Mouse (Mus musculus) MEL (cell line): Measurements from ENCODE around the gene Ctdnep1. TPM values are rescaled to one million over a fixed set of nuclear protein-coding genes. Genes with fewer than 3 reads are reported as not detected.

Experiments used
- DNase-seq: peaks from one replicate; pipeline ENCODE4 v3.0.0; 2011; ENCODE audit warnings: low read depth, low spot score
- H3K27ac ChIP-seq: 2 replicates; pipeline ENCODE4 v1.5.1; 2012; ENCODE audit warnings: low read depth, mild to moderate bottlenecking, control low read depth, low read length, moderate library complexity; ENCODE audit not compliant: control insufficient read depth
- H3K27me3 ChIP-seq, 2 experiments: fragments of 150-350 bp in 1 of 2; sonication (generic) in 1 of 2; 2 replicates each; pipeline ENCODE4 v1.6.1; 2012; ENCODE audit warnings: low read length in 2 of 2, mild to moderate bottlenecking in 2 of 2, improper control_type of control experiment in 1 of 2, moderate library complexity in 1 of 2; ENCODE audit not compliant: insufficient read depth in 2 of 2, control insufficient read depth in 1 of 2
- H3K36me3 ChIP-seq, 2 experiments: 2 replicates each; pipeline ENCODE4 v1.6.1; 2012 to 2014; ENCODE audit warnings: low read length in 2 of 2, improper control_type of control experiment in 1 of 2, inconsistent platforms in 1 of 2, mild to moderate bottlenecking in 1 of 2; ENCODE audit not compliant: insufficient read depth in 2 of 2, control insufficient read depth in 1 of 2
- H3K4me1 ChIP-seq, 2 experiments: fragments of 150-350 bp in 1 of 2; sonication (generic) in 1 of 2; 2 replicates each; pipeline ENCODE4 v1.6.1; 2012; ENCODE audit warnings: low read length in 2 of 2, improper control_type of control experiment in 1 of 2, mild to moderate bottlenecking in 1 of 2; ENCODE audit not compliant: insufficient read depth in 2 of 2, control insufficient read depth in 1 of 2
- H3K4me3 ChIP-seq, 2 experiments: fragments of 150-350 bp in 1 of 2; sonication (generic) in 1 of 2; 2 replicates each; pipeline ENCODE4 v1.5.1; 2012; ENCODE audit warnings: low read depth in 2 of 2, low read length in 2 of 2, mild to moderate bottlenecking in 2 of 2, moderate library complexity in 2 of 2, control low read depth in 1 of 2, improper control_type of control experiment in 1 of 2; ENCODE audit not compliant: control insufficient read depth in 1 of 2, insufficient read depth in 1 of 2
- H3K79me2 ChIP-seq: 2 replicates; pipeline ENCODE4 v1.6.1; 2012; ENCODE audit warnings: mild to moderate bottlenecking, low read length, moderate library complexity; ENCODE audit not compliant: control insufficient read depth, poor library complexity, insufficient read depth
- H3K9ac ChIP-seq: 2 replicates; pipeline ENCODE4 v1.6.1; 2012; ENCODE audit warnings: low read depth, mild to moderate bottlenecking, control low read depth, low read length, moderate library complexity; ENCODE audit not compliant: control insufficient read depth, poor library complexity, severe bottlenecking
- H3K9me3 ChIP-seq: fragments of 150-350 bp; sonication (generic); replicated peaks from 2 replicates; pipeline ENCODE4 v1.6.1; 2012; ENCODE audit warnings: mild to moderate bottlenecking, low read length, improper control_type of control experiment, moderate library complexity; ENCODE audit not compliant: insufficient read depth
- CHD2 ChIP-seq: IDR thresholded peaks from 2 replicates; pipeline ENCODE4 v1.6.1; 2011; ENCODE audit warnings: low read length, improper control_type of control experiment
- E2F4 ChIP-seq: IDR thresholded peaks from 2 replicates; pipeline ENCODE4 v1.6.1; 2011; ENCODE audit warnings: low read depth, low read length, improper control_type of control experiment, borderline replicate concordance
- ETS1 ChIP-seq: IDR thresholded peaks from 2 replicates; pipeline ENCODE4 v1.6.1; 2012; ENCODE audit warnings: low read depth, mild to moderate bottlenecking, inconsistent platforms, low read length, improper control_type of control experiment, moderate library complexity
- GABPA ChIP-seq: IDR thresholded peaks from 2 replicates; pipeline ENCODE4 v1.6.1; 2012; ENCODE audit warnings: low read depth, mild to moderate bottlenecking, inconsistent platforms, low read length, improper control_type of control experiment, moderate library complexity
- JUND ChIP-seq: IDR thresholded peaks from 2 replicates; pipeline ENCODE4 v1.6.1; 2011; ENCODE audit warnings: low read depth, mild to moderate bottlenecking, improper control_type of control experiment, low read length
- MAFK ChIP-seq: IDR thresholded peaks from 2 replicates; pipeline ENCODE4 v1.6.1; 2011; ENCODE audit warnings: low read depth, mild to moderate bottlenecking, low read length, improper control_type of control experiment, borderline replicate concordance
- MAZ ChIP-seq: IDR thresholded peaks from 2 replicates; pipeline ENCODE4 v1.6.1; 2012; ENCODE audit warnings: low read depth, mild to moderate bottlenecking, inconsistent platforms, low read length, improper control_type of control experiment
- MXI1 ChIP-seq: IDR thresholded peaks from 2 replicates; pipeline ENCODE4 v1.6.1; 2011; ENCODE audit warnings: mild to moderate bottlenecking, low read depth, low read length, improper control_type of control experiment
- MYC ChIP-seq: IDR thresholded peaks from 2 replicates; pipeline ENCODE4 v1.6.1; 2011; ENCODE audit warnings: low read depth, mild to moderate bottlenecking, low read length, improper control_type of control experiment, moderate library complexity
- POLR2A ChIP-seq, 2 experiments: IDR thresholded peaks; 2 replicates each; pipeline ENCODE4 v1.6.1; 2011 to 2012; ENCODE audit warnings: low read length in 2 of 2, mild to moderate bottlenecking in 2 of 2, control low read depth in 1 of 2, improper control_type of control experiment in 1 of 2, low read depth in 1 of 2, moderate library complexity in 1 of 2; ENCODE audit not compliant: control insufficient read depth in 1 of 2, insufficient read depth in 1 of 2, poor library complexity in 1 of 2
- POLR2AphosphoS2 ChIP-seq: IDR thresholded peaks from 2 replicates; pipeline ENCODE4 v1.6.1; 2011; ENCODE audit warnings: low read length, improper control_type of control experiment
- POLR2AphosphoS5 ChIP-seq: IDR thresholded peaks from 2 replicates; pipeline ENCODE4 v1.6.1; 2012; ENCODE audit warnings: low read depth, borderline replicate concordance, mild to moderate bottlenecking, inconsistent platforms, low read length, moderate library complexity, mixed read lengths
- RAD21 ChIP-seq: IDR thresholded peaks from 2 replicates; pipeline ENCODE4 v1.6.1; 2011; ENCODE audit warnings: mild to moderate bottlenecking, low read depth, low read length, improper control_type of control experiment
- SIN3A ChIP-seq: IDR thresholded peaks from 2 replicates; pipeline ENCODE4 v1.6.1; 2012; ENCODE audit warnings: low read length, improper control_type of control experiment, inconsistent platforms
- TCF12 ChIP-seq: IDR thresholded peaks from 2 replicates; pipeline ENCODE4 v1.6.1; 2014; ENCODE audit warnings: low read depth, mild to moderate bottlenecking, inconsistent platforms, low read length, improper control_type of control experiment, moderate library complexity
- USF1 ChIP-seq: IDR thresholded peaks from 2 replicates; pipeline ENCODE4 v1.6.1; 2014; ENCODE audit warnings: low read depth, mild to moderate bottlenecking, inconsistent platforms, low read length, improper control_type of control experiment, moderate library complexity
- USF2 ChIP-seq, 2 experiments: IDR thresholded peaks; 2 replicates each; pipeline ENCODE4 v1.6.1; 2011 to 2012; ENCODE audit warnings: improper control_type of control experiment in 2 of 2, low read length in 2 of 2, borderline replicate concordance in 1 of 2, inconsistent platforms in 1 of 2, low read depth in 1 of 2, mild to moderate bottlenecking in 1 of 2; ENCODE audit not compliant: insufficient read depth in 1 of 2
- ZC3H11A ChIP-seq: IDR thresholded peaks from 2 replicates; pipeline ENCODE4 v1.6.1; 2012; ENCODE audit warnings: low read depth, mild to moderate bottlenecking, inconsistent platforms, low read length, improper control_type of control experiment
- ZKSCAN1 ChIP-seq: IDR thresholded peaks from 2 replicates; pipeline ENCODE4 v1.6.1; 2012; ENCODE audit warnings: low read depth, mild to moderate bottlenecking, inconsistent platforms, low read length, improper control_type of control experiment, moderate library complexity
- ZNF384 ChIP-seq: IDR thresholded peaks from 2 replicates; pipeline ENCODE4 v1.6.1; 2012; ENCODE audit warnings: low read depth, mild to moderate bottlenecking, inconsistent platforms, low read length, improper control_type of control experiment
- polyA plus RNA-seq, 2 experiments: library from polyadenylated mRNA; stranded (reverse) in 1 of 2; unstranded in 1 of 2; fragments of >175 nt in 1 of 2; fragments of >200 nt in 1 of 2; gene quantifications; 2 replicates each; pipeline versions ENCODE4 v1.2.1 to v1.2.4; 2012; ENCODE audit warnings: low replicate concordance in 2 of 2, low read depth in 1 of 2; ENCODE audit not compliant: insufficient read length in 2 of 2, insufficient read depth in 1 of 2, missing spikeins in 1 of 2
- total RNA-seq: library from RNA; depleted of rRNA; stranded (reverse); fragments of 300-350 nt; gene quantifications from 2 replicates; pipeline ENCODE4 v1.2.3, GENCODE M21; 2012

Ctdnep1 gene
- total and polyA plus RNA-seq, 3 experiments = 47.3 to 133 TPM; not detected in 1

- no peak overlapping the region for H3K4me3 ChIP-seq
- no peak overlapping the region for H3K27ac ChIP-seq
- TF ChIP-seq TCF12 (no peak), USF1 (no peak), CHD2 (no peak), ZC3H11A (no peak), USF2 (IDR thresholded peaks at IDR 0.05; ENCODE audit: borderline replicate concordance in 1 of 2, insufficient read depth in 1 of 2, low read depth in 1 of 2, low read length in 2 of 2) (no peak), ETS1 (no peak), POLR2A (IDR thresholded peaks at IDR 0.05; ENCODE audit: control insufficient read depth in 1 of 2, insufficient read depth in 1 of 2, low read depth in 1 of 2, low read length in 2 of 2, poor library complexity in 1 of 2) (no peak), MAFK (no peak), E2F4 (no peak), POLR2AphosphoS2 (no peak; the same call in 1 of the 2 replicates), ZNF384 (no peak)
- no peak for DNase-seq
- H3K9me3 ChIP-seq = no peaks in the 10 kb centered on the region
- H3K36me3 ChIP-seq = peaks cover 4% of the 10 kb centered on the region in 2 experiments; a peak in 3 of 4 replicates
- H3K4me1 ChIP-seq = peaks cover 0 to 4% of the 10 kb centered on the region in 2 experiments; a peak in 2 of 4 replicates
- no peak overlapping the region for H3K9ac ChIP-seq
- H3K79me2 ChIP-seq = peaks cover 2% of the 10 kb centered on the region; the same call in 1 of the 2 replicates
- H3K27me3 ChIP-seq = no peaks in the 10 kb centered on the region
These were observed 29.1 kb downstream of the Ctdnep1 start for GRCm38 (mm10) chr11:70010033-70010432.

- H3K27ac ChIP-seq = no peak overlapping the region
These were observed 29.6 kb downstream of the Ctdnep1 start for GRCm38 (mm10) chr11:70010548-70010947.

GRCm38 (mm10) chr11:70010961-70011360, 30.0 kb downstream of the Ctdnep1 start:
- Histone ChIP-seq H3K4me1 (peaks cover 4 to 6% of the 10 kb centered on the region in 2 experiments; a peak in 3 of 4 replicates), H3K27me3 (no peaks in the 10 kb centered on the region), H3K79me2 (peaks cover 3% of the 10 kb centered on the region; the same call in 1 of the 2 replicates), H3K9me3 (no peaks in the 10 kb centered on the region), H3K36me3 (peaks cover 4 to 7% of the 10 kb centered on the region in 2 experiments), H3K4me3 (no peak overlapping the region), H3K27ac (no peak overlapping the region), H3K9ac (no peak overlapping the region)
- DNase-seq = no peak
- TF ChIP-seq GABPA (no peak), POLR2AphosphoS5 (no peak), MAZ (no peak), MYC (no peak), POLR2AphosphoS2 (no peak), RAD21 (no peak), SIN3A (no peak), USF1 (no peak), CHD2 (no peak), ZKSCAN1 (no peak), MXI1 (no peak), POLR2A (IDR thresholded peaks at IDR 0.05; ENCODE audit: control insufficient read depth in 1 of 2, insufficient read depth in 1 of 2, low read depth in 1 of 2, low read length in 2 of 2, poor library complexity in 1 of 2) (no peak)

More at GRCm38 (mm10) chr11:70010548-70010947, 29.6 kb downstream of the Ctdnep1 start:
- H3K4me3 ChIP-seq = no peak overlapping the region
- no peaks in the 10 kb centered on the region for H3K27me3 ChIP-seq
- peaks cover 2 to 4% of the 10 kb centered on the region in 2 experiments; a peak in 3 of 4 replicates for H3K4me1 ChIP-seq
- no peak for TF ChIP-seq POLR2AphosphoS5
- no peak for TF ChIP-seq POLR2AphosphoS2
- TF ChIP-seq JUND = no peak
- no peaks in the 10 kb centered on the region for H3K9me3 ChIP-seq
- no peak for DNase-seq
- H3K79me2 ChIP-seq = peaks cover 3% of the 10 kb centered on the region; the same call in 1 of the 2 replicates
- H3K9ac ChIP-seq = no peak overlapping the region
- H3K36me3 ChIP-seq = peaks cover 4 to 5% of the 10 kb centered on the region in 2 experiments
